ENCODE assay signal across 28 mouse cellular contexts in the genomic region with DNA sequence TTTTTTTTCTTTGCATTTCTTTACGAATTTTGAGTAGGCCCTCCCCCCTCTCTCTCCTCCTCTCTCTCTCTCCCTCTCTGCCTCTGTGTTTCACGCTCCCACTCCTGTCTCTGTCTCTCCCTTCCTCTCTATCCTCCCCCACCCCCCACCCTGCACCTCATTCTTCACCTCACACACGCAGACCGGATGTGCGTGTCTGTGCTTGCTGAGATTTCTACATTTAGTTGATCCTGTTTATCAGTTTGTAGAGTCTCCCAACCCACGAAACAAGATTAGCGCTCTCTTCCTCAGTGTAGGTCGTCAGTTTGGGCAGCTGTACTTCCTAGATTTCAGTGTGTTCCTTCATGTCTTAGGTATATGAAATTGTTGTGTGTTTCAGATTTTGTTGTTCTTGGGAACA. TPM values are rescaled to one million over a fixed set of nuclear protein-coding genes. Genes with fewer than 3 reads are reported as not detected.
DNase-seq lines count a peak whose midpoint lies in the region; ATAC-seq lines count a peak whose summit lies in the region.
"Had no signal": no experiment of that assay in that cellular context is flagged by ENCODE, and none has a peak within 500 bp of the region (broad histone marks: within the 10 kb centered on the region; RNA-seq: fewer than 3 reads in every experiment).

No protein-coding gene starts in this region.

- ATAC-seq in hindbrain, embryonic 11.5 days (ENCODE audit: low FRiP score): no peak
- ATAC-seq in midbrain, embryonic 13.5 days: no peak
- ATAC-seq in midbrain, embryonic 14.5 days (ENCODE audit: low FRiP score, low TSS enrichment): no peak
- ATAC-seq: forebrain, embryonic 14.5 days; liver, embryonic 12.5 days; liver, postnatal 0 days had no signal

- no peak for DNase-seq in hindbrain, embryonic 10.5 days (ENCODE audit: low spot score)
- DNase-seq in hindbrain, embryonic 11.5 days (ENCODE audit: low spot score): no peak
- DNase-seq in midbrain, embryonic 14.5 days: no peak
- peak; percentile 29 for DNase-seq in T-cell, adult 2 months (ENCODE audit: low spot score)
- DNase-seq in naive thymus-derived CD4-positive, alpha-beta T cell, adult 2 months (ENCODE audit: low read depth): peak; percentile 81
- no peak for DNase-seq in right cerebral cortex, postnatal 25 days
- DNase-seq in spleen, adult 12 weeks (ENCODE audit: low spot score): no peak
- DNase-seq: adrenal gland, adult 8-10 months; cerebellum, adult 9-10 months; cerebellum, postnatal 36 days; gastrocnemius, postnatal 25 days; heart, adult 11 months; kidney, adult 18-20 months; kidney, postnatal 36 days; liver, postnatal 0 days; right cerebral cortex, adult 18-20 months; right cerebral cortex, postnatal 4 days; thymus, adult 2 months; thymus, postnatal 36 days had no signal

- no peaks in the 10 kb centered on the region for H3K27me3 ChIP-seq in hindbrain, embryonic 10.5 days (ENCODE audit: insufficient read depth, poor library complexity, severe bottlenecking)
- H3K27me3 ChIP-seq in hindbrain, embryonic 11.5 days (ENCODE audit: control insufficient read depth, insufficient read depth, low read length): no peaks in the 10 kb centered on the region
- H3K27me3 ChIP-seq in midbrain, embryonic 13.5 days: no peaks in the 10 kb centered on the region
- no peaks in the 10 kb centered on the region for H3K27me3 ChIP-seq in midbrain, embryonic 14.5 days (ENCODE audit: control insufficient read depth, insufficient read depth, low read length)
- H3K27me3 ChIP-seq: embryonic facial prominence, embryonic 12.5 days; heart, embryonic 15.5 days; kidney, embryonic 15.5 days; liver, embryonic 12.5 days had no signal

- H3K4me3 ChIP-seq in hindbrain, embryonic 10.5 days: no peak overlapping the region
- H3K4me3 ChIP-seq in hindbrain, embryonic 11.5 days (ENCODE audit: low read depth, low read length): no peak overlapping the region
- H3K4me3 ChIP-seq in midbrain, embryonic 13.5 days (replicated peaks): no peak overlapping the region
- H3K4me3 ChIP-seq in midbrain, embryonic 14.5 days (replicated peaks; ENCODE audit: low read depth, low read length): no peak overlapping the region
- H3K4me3 ChIP-seq: embryonic facial prominence, embryonic 12.5 days; heart, embryonic 10.5 days; heart, embryonic 15.5 days; kidney, embryonic 15.5 days; layer of hippocampus, adult 2 months; liver, embryonic 12.5 days had no signal

- H3K4me1 ChIP-seq in hindbrain, embryonic 10.5 days (replicated peaks): no peaks in the 10 kb centered on the region
- no peaks in the 10 kb centered on the region for H3K4me1 ChIP-seq in hindbrain, embryonic 11.5 days (replicated peaks; ENCODE audit: control insufficient read depth, insufficient read depth, low read length)
- H3K4me1 ChIP-seq in midbrain, embryonic 13.5 days (replicated peaks): peaks cover 53% of the 10 kb centered on the region
- H3K4me1 ChIP-seq in midbrain, embryonic 14.5 days (ENCODE audit: control insufficient read depth, insufficient read depth, low read length): peaks cover 12% of the 10 kb centered on the region; the same call in 1 of the 2 replicates

- 82% methylated on average over 8 of the region's 8 CpGs for WGBS in hindbrain, embryonic 10.5 days
- WGBS in hindbrain, embryonic 11.5 days: 74% methylated on average over 8 of the region's 8 CpGs
- WGBS in midbrain, embryonic 13.5 days: 54% methylated on average over 8 of the region's 8 CpGs
- WGBS in midbrain, embryonic 14.5 days: 44% methylated on average over 8 of the region's 8 CpGs

- H3K27ac ChIP-seq in hindbrain, embryonic 10.5 days: 0 out of 2 replicates have a peak overlapping the region, but pooled peaks have one; percentile 53
- no peak overlapping the region for H3K27ac ChIP-seq in hindbrain, embryonic 11.5 days (ENCODE audit: low read depth, low read length)
- peak overlapping the region; percentile 39; the same call in 1 of the 2 replicates for H3K27ac ChIP-seq in midbrain, embryonic 13.5 days
- no peak overlapping the region for H3K27ac ChIP-seq in midbrain, embryonic 14.5 days (replicated peaks; ENCODE audit: low read depth, low read length)
- H3K27ac ChIP-seq: embryonic facial prominence, embryonic 12.5 days; heart, embryonic 10.5 days; heart, embryonic 15.5 days; hindbrain, embryonic 14.5 days; kidney, embryonic 15.5 days; layer of hippocampus, adult 2 months; liver, embryonic 12.5 days had no signal

- H3K4me2 ChIP-seq in hindbrain, embryonic 11.5 days (replicated peaks; ENCODE audit: low read depth, low read length): no peak overlapping the region
- H3K4me2 ChIP-seq in midbrain, embryonic 13.5 days (replicated peaks): no peak overlapping the region
- H3K4me2 ChIP-seq in midbrain, embryonic 14.5 days (ENCODE audit: low read length): no peak overlapping the region
- H3K4me2 ChIP-seq: embryonic facial prominence, embryonic 12.5 days; heart, embryonic 15.5 days; hindbrain, embryonic 14.5 days; kidney, embryonic 15.5 days; liver, embryonic 12.5 days had no signal

- H3K9ac ChIP-seq in hindbrain, embryonic 11.5 days (ENCODE audit: low read depth, low read length): no peak overlapping the region
- H3K9ac ChIP-seq in midbrain, embryonic 13.5 days (replicated peaks): no peak overlapping the region
- no peak overlapping the region for H3K9ac ChIP-seq in midbrain, embryonic 14.5 days (replicated peaks; ENCODE audit: low read length)
- H3K9ac ChIP-seq: embryonic facial prominence, embryonic 12.5 days; heart, embryonic 15.5 days; hindbrain, embryonic 14.5 days; kidney, embryonic 15.5 days; liver, embryonic 12.5 days; liver, postnatal 0 days had no signal

- H3K9me3 ChIP-seq in hindbrain, embryonic 10.5 days: no peaks in the 10 kb centered on the region
- H3K9me3 ChIP-seq in hindbrain, embryonic 11.5 days (ENCODE audit: control insufficient read depth, low read length): no peaks in the 10 kb centered on the region
- no peaks in the 10 kb centered on the region for H3K9me3 ChIP-seq in midbrain, embryonic 13.5 days
- H3K9me3 ChIP-seq in midbrain, embryonic 14.5 days (ENCODE audit: control insufficient read depth, low read length): no peaks in the 10 kb centered on the region
- H3K9me3 ChIP-seq: embryonic facial prominence, embryonic 12.5 days; heart, embryonic 10.5 days; heart, embryonic 15.5 days; kidney, embryonic 15.5 days; liver, embryonic 12.5 days had no signal

- H3K36me3 ChIP-seq in hindbrain, embryonic 10.5 days: peaks cover 13% of the 10 kb centered on the region
- no peaks in the 10 kb centered on the region for H3K36me3 ChIP-seq in hindbrain, embryonic 11.5 days (ENCODE audit: control insufficient read depth, insufficient read depth, low read length)
- no peaks in the 10 kb centered on the region for H3K36me3 ChIP-seq in midbrain, embryonic 13.5 days
- H3K36me3 ChIP-seq in midbrain, embryonic 14.5 days (ENCODE audit: control insufficient read depth, insufficient read depth, low read length): no peaks in the 10 kb centered on the region
- H3K36me3 ChIP-seq: heart, embryonic 15.5 days had no signal

RNA-seq across cellular contexts. Expression of a gene that starts 24.6 kb away (rescaled TPM):
- 19.3 and 21.2 TPM in 2 replicates for polyA plus RNA-seq in hindbrain, embryonic 10.5 days (2016; fragmentation: Nextera tagmentation; extraction: Ambion mirVana)
- polyA plus RNA-seq in hindbrain, embryonic 11.5 days (2014; fragmentation: Nextera tagmentation; extraction: Ambion mirVana): 14.8 and 17.8 TPM in 2 replicates
- 14.2 and 15.1 TPM in 2 replicates for polyA plus RNA-seq in midbrain, embryonic 13.5 days (2015; fragmentation: Nextera tagmentation; extraction: Ambion mirVana)
- 13.1 and 15.6 TPM in 2 replicates for polyA plus RNA-seq in midbrain, embryonic 14.5 days (2014; fragmentation: Nextera tagmentation; extraction: Ambion mirVana)

Comparison
In these comparisons a context has a peak if more than half of its experiments do, and no peak if none do; other contexts are left out.
1. H3K27ac ChIP-seq: peak in hindbrain, embryonic 10.5 days (single experiment) and midbrain, embryonic 13.5 days (single experiment); none in hindbrain, embryonic 11.5 days (single experiment) and midbrain, embryonic 14.5 days (single experiment).
2. DNase-seq: peak in T-cell, adult 2 months (single experiment) and naive thymus-derived CD4-positive, alpha-beta T cell, adult 2 months (single experiment); none in hindbrain, embryonic 10.5 days (single experiment), hindbrain, embryonic 11.5 days (single experiment), midbrain, embryonic 14.5 days (single experiment), right cerebral cortex, postnatal 25 days (single experiment) and spleen, adult 12 weeks (single experiment).